Mouse (Mus musculus) heart, postnatal 0 days (tissue): ENCODE measurements at regions not wholly inside any gene's neighbourhood (a gene's known extent, or its start where the extent isn't known, plus 50 kb on each side); places are given as distances from the start of the nearest gene placed in this dataset.

Experiments
- CTCF ChIP-seq: IDR thresholded peaks from 2 replicates; pipeline ENCODE4 v1.5.1; 2016; ENCODE audit warnings: antibody characterized with exemption, control low read depth, low read depth
- EP300 ChIP-seq: IDR thresholded peaks from 2 replicates; pipeline ENCODE4 v1.6.1; 2016; ENCODE audit warnings: antibody characterized with exemption, low read depth

DNA sequence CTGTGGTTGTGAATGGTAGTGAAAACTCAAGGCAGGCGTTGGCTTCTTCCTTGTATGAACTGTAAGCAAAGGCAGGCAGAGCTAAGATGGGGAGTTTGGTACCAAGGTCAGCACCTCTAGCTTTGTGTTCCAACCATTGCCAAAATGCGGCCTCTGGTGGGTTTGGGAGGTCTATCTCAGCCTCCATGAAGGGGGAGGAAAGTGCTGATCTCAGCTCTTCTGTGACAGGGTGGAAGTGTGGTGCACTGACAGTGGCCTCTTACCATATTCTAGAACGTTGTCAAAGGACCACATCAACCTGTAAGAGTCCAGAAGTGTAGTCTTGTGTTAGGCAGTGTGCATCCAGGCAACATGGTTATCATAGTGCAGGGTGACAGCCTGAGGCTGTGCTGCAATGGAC, 123.6 kb upstream of the Ngf start:
- TF ChIP-seq CTCF (no peak), EP300 (no peak)
